Mouse (Mus musculus) myocyte (in vitro differentiated cells): ENCODE data around the gene Mapkapk3.

Source experiments
- MYOD1 ChIP-seq, 3 experiments: IDR thresholded peaks; one replicate each; pipeline ENCODE4 v1.6.1; 2011; ENCODE audit warnings: control low read depth in 2 of 3, low read depth in 2 of 3, mild to moderate bottlenecking in 2 of 3, moderate library complexity in 1 of 3; ENCODE audit not compliant: insufficient read length in 2 of 3, control insufficient read depth in 1 of 3
- POLR2A ChIP-seq: IDR thresholded peaks from one replicate; pipeline ENCODE4 v1.6.1; 2011; ENCODE audit warnings: low read depth, mild to moderate bottlenecking, control low read depth, moderate library complexity; ENCODE audit not compliant: insufficient read length
- REST ChIP-seq: IDR thresholded peaks from one replicate; pipeline ENCODE4 v1.6.1; 2011; ENCODE audit warnings: mild to moderate bottlenecking, control low read depth, moderate library complexity; ENCODE audit not compliant: insufficient read depth, insufficient read length
- TCF12 ChIP-seq: IDR thresholded peaks from one replicate; pipeline ENCODE4 v1.6.1; 2011; ENCODE audit warnings: mild to moderate bottlenecking, control low read depth; ENCODE audit not compliant: poor library complexity, insufficient read depth, severe bottlenecking
- USF1 ChIP-seq: IDR thresholded peaks from one replicate; pipeline ENCODE4 v1.6.1; 2011; ENCODE audit warnings: low read depth, mild to moderate bottlenecking, control low read depth, moderate library complexity

GRCm38 (mm10) chr9:107302592-107302991 is 12.9 kb upstream of the Mapkapk3 start:
- TF ChIP-seq TCF12 = no peak
- TF ChIP-seq POLR2A = no peak
- TF ChIP-seq REST = no peak
- TF ChIP-seq USF1 = no peak
- no peak for TF ChIP-seq MYOD1 (IDR thresholded peaks at IDR 0.05; ENCODE audit: control insufficient read depth in 1 of 3, insufficient read length in 2 of 3, low read depth in 2 of 3)
